Mouse (Mus musculus) embryonic facial prominence, embryonic 15.5 days (tissue): Measurements from ENCODE around the gene Traf4. TPM values are rescaled to one million over a fixed set of nuclear protein-coding genes. Genes with fewer than 3 reads are reported as not detected.

Experiments
- ATAC-seq: fragments of 200-750 bp; cut with Nextera tagmentation; 2 replicates; pipeline ENCODE4 v1.8.0; 2017; ENCODE audit warnings: low read depth, moderate TSS enrichment; ENCODE audit not compliant: insufficient number of reproducible peaks, low FRiP score, low TSS enrichment
- H3K27ac ChIP-seq: fragments of 300-500 bp; sonication (generic); replicated peaks from 2 replicates; pipeline ENCODE4 v1.5.1; 2015; ENCODE audit warnings: mild to moderate bottlenecking, inconsistent platforms
- H3K27me3 ChIP-seq: fragments of 300-500 bp; sonication (generic); 2 replicates; pipeline ENCODE4 v1.6.1; 2015; ENCODE audit warnings: inconsistent platforms
- H3K36me3 ChIP-seq: fragments of 300-500 bp; sonication (generic); 2 replicates; pipeline ENCODE4 v1.6.1; 2015; ENCODE audit warnings: mild to moderate bottlenecking, inconsistent platforms
- H3K4me1 ChIP-seq: fragments of 300-500 bp; sonication (generic); 2 replicates; pipeline ENCODE4 v1.6.1; 2015; ENCODE audit warnings: inconsistent platforms
- H3K4me2 ChIP-seq: fragments of 300-500 bp; sonication (generic); replicated peaks from 2 replicates; pipeline ENCODE4 v1.6.1; 2015; ENCODE audit warnings: mild to moderate bottlenecking, inconsistent platforms
- H3K4me3 ChIP-seq: fragments of 300-500 bp; sonication (generic); replicated peaks from 2 replicates; pipeline ENCODE4 v1.5.1; 2015; ENCODE audit warnings: mild to moderate bottlenecking, inconsistent platforms
- H3K9ac ChIP-seq: fragments of 300-500 bp; sonication (generic); 2 replicates; pipeline ENCODE4 v1.6.1; 2015; ENCODE audit warnings: inconsistent platforms
- H3K9me3 ChIP-seq: fragments of 300-500 bp; sonication (generic); replicated peaks from 2 replicates; pipeline ENCODE4 v1.6.1; 2016; ENCODE audit warnings: inconsistent platforms
- WGBS: fragments of 180-500 bp; shearing (Covaris S2); methylation state at CpG from one replicate; pipeline ENCODE4 v1.1.7; 2015; 5-methylcytosine and 5-hydroxymethylcytosine counted together
- microRNA-seq: library from miRNA; unstranded; fragments of <30 nt; microRNA quantifications from one replicate; pipeline ENCODE4, GENCODE M21; 2016; ENCODE audit warnings: borderline number of aligned reads
- polyA plus RNA-seq: library from polyadenylated mRNA; unstranded; fragments of >200 nt; fragmentation: Nextera tagmentation; extraction: Ambion mirVana; gene quantifications from 2 replicates; pipeline ENCODE4 v1.2.1, GENCODE M21; 2015

Traf4 gene
- polyA plus RNA-seq, 1 experiment from 2014 or later, result 89.3 TPM

GRCm38 (mm10) chr11:78114676-78115366 is 50.6 kb downstream of the Traf4 start:
- H3K4me1 ChIP-seq, result peaks cover 28% of the 10 kb centered on the region
- peak overlapping the region; percentile 52 for H3K9ac ChIP-seq
- H3K27ac ChIP-seq, result peak overlapping the region; percentile 73
- H3K27me3 ChIP-seq, result no peaks in the 10 kb centered on the region
- peak overlapping the region; percentile 64 for H3K4me2 ChIP-seq
- no peaks in the 10 kb centered on the region for H3K36me3 ChIP-seq
- ATAC-seq, result no peak
- peak overlapping the region; percentile 81 for H3K4me3 ChIP-seq
- 5% methylated on average over 19 of the region's 19 CpGs for whole genome bisulfite sequencing
- no peaks in the 10 kb centered on the region for H3K9me3 ChIP-seq

- H3K9ac ChIP-seq, result no peak overlapping the region
- no peak for ATAC-seq
- H3K27ac ChIP-seq, result no peak overlapping the region
- H3K4me1 ChIP-seq, result peaks cover 30% of the 10 kb centered on the region
- H3K9me3 ChIP-seq, result no peaks in the 10 kb centered on the region
- H3K4me2 ChIP-seq, result no peak overlapping the region
- no peak overlapping the region for H3K4me3 ChIP-seq
- H3K36me3 ChIP-seq, result no peaks in the 10 kb centered on the region
- 57% methylated on average over 2 of the region's 2 CpGs for WGBS
- H3K27me3 ChIP-seq, result no peaks in the 10 kb centered on the region
Observed at GRCm38 (mm10) chr11:78113616-78114015, 51.8 kb downstream of the Traf4 start.

Small RNA genes lying within 50 kb of the gene (microRNA-seq; reads per million reads assigned to microRNA genes)
- gene Mir7653, result not detected

Other genes starting within 250 kb of the Traf4 start
- 0.60 and 1.3 TPM in 2 replicates for gene Sez6, start 234.8 kb downstream of the Traf4 start, polyA plus RNA-seq
- gene Phf12, start 182.8 kb downstream of the Traf4 start, polyA plus RNA-seq, result 16.8 and 18.4 TPM in 2 replicates
- 18.5 and 19.7 TPM in 2 replicates for gene Dhrs13, start 133.3 kb downstream of the Traf4 start, polyA plus RNA-seq
- gene Flot2, start 127.7 kb downstream of the Traf4 start, polyA plus RNA-seq, result 65.5 and 65.7 TPM in 2 replicates
- 33.3 and 33.6 TPM in 2 replicates for gene Eral1, start 85.2 kb downstream of the Traf4 start, polyA plus RNA-seq
- gene Fam222b, start 70.9 kb downstream of the Traf4 start, polyA plus RNA-seq, result 14.4 and 17.3 TPM in 2 replicates
- gene Nek8, start 11.1 kb upstream of the Traf4 start, polyA plus RNA-seq, result 17.3 and 18.4 TPM in 2 replicates
- 30.3 and 32.8 TPM in 2 replicates for gene Tlcd1, start 11.1 kb upstream of the Traf4 start, polyA plus RNA-seq
- gene Rpl23a, start 18.0 kb upstream of the Traf4 start, polyA plus RNA-seq, result 1,371 and 1,410 TPM in 2 replicates
- 164 and 171 TPM in 2 replicates for gene Rab34, start 22.8 kb upstream of the Traf4 start, polyA plus RNA-seq
- 3.1 and 4.7 TPM in 2 replicates for gene Proca1, start 27.8 kb upstream of the Traf4 start, polyA plus RNA-seq
- 95.5 and 105 TPM in 2 replicates for gene Sdf2, start 80.2 kb upstream of the Traf4 start, polyA plus RNA-seq
- gene Supt6, start 80.4 kb upstream of the Traf4 start, polyA plus RNA-seq, result 27.8 and 28.5 TPM in 2 replicates
- 63.8 and 74.0 TPM in 2 replicates for gene 2610507B11Rik, start 96.2 kb upstream of the Traf4 start, polyA plus RNA-seq
- gene BC030499, start 125.3 kb upstream of the Traf4 start, polyA plus RNA-seq, result 0.29 TPM in 2 replicates
- 29.2 and 30.3 TPM in 2 replicates for gene Spag5, start 135.9 kb upstream of the Traf4 start, polyA plus RNA-seq
- gene Aldoc, start 157.4 kb upstream of the Traf4 start, polyA plus RNA-seq, result 30.1 and 36.8 TPM in 2 replicates
- 78.0 and 84.9 TPM in 2 replicates for gene Pigs, start 162.8 kb upstream of the Traf4 start, polyA plus RNA-seq
- gene Unc119, start 177.9 kb upstream of the Traf4 start, polyA plus RNA-seq, result 46.9 and 54.2 TPM in 2 replicates
- 4.2 and 4.6 TPM in 2 replicates for gene Foxn1, start 221.0 kb upstream of the Traf4 start, polyA plus RNA-seq